Mouse (Mus musculus) midbrain, postnatal 0 days (tissue): ENCODE results near the gene Gstm3. TPM values are rescaled to one million over a fixed set of nuclear protein-coding genes. Genes with fewer than 3 reads are reported as not detected.
"Not testable (repeated sequence)": the region's sequence is repeated elsewhere in the genome, so short reads cannot be mapped to it uniquely, and the experiment has no call there.

Experiments used
- ATAC-seq: fragments of 200-750 bp; cut with Nextera tagmentation; 2 replicates; pipeline ENCODE4 v1.8.0; 2017; ENCODE audit warnings: moderate number of reproducible peaks, mild to moderate bottlenecking, moderate TSS enrichment, moderate library complexity; ENCODE audit not compliant: low FRiP score
- DNase-seq: peaks from one replicate; pipeline ENCODE4 v3.0.0-alpha.2; 2015; ENCODE audit warnings: low spot score
- H3K27ac ChIP-seq: fragments of 300-500 bp; sonication (generic); 2 replicates; pipeline ENCODE4 v1.5.1; 2014; ENCODE audit warnings: low read depth, mild to moderate bottlenecking, low read length, mixed read lengths
- H3K27me3 ChIP-seq: fragments of 300-500 bp; sonication (generic); 2 replicates; pipeline ENCODE4 v1.6.1; 2014; ENCODE audit warnings: low read length, control low read depth, mixed read lengths; ENCODE audit not compliant: insufficient read depth
- H3K36me3 ChIP-seq: fragments of 300-500 bp; sonication (generic); 2 replicates; pipeline ENCODE4 v1.6.1; 2014; ENCODE audit warnings: low read length, control low read depth, mixed read lengths; ENCODE audit not compliant: insufficient read depth
- H3K4me1 ChIP-seq: fragments of 300-500 bp; sonication (generic); 2 replicates; pipeline ENCODE4 v1.6.1; 2014; ENCODE audit warnings: mild to moderate bottlenecking, control low read depth, antibody characterized with exemption, low read length, mixed read lengths; ENCODE audit not compliant: insufficient read depth
- H3K4me2 ChIP-seq: fragments of 300-500 bp; sonication (generic); 2 replicates; pipeline ENCODE4 v1.6.1; 2014; ENCODE audit warnings: low read depth, mild to moderate bottlenecking, low read length, mixed read lengths; ENCODE audit not compliant: poor library complexity, severe bottlenecking
- H3K4me3 ChIP-seq: fragments of 300-500 bp; sonication (generic); 2 replicates; pipeline ENCODE4 v1.5.1; 2014; ENCODE audit warnings: low read depth, mild to moderate bottlenecking, low read length, moderate library complexity
- H3K9ac ChIP-seq: fragments of 300-500 bp; sonication (generic); replicated peaks from 2 replicates; pipeline ENCODE4 v1.6.1; 2014; ENCODE audit warnings: mild to moderate bottlenecking, low read length, moderate library complexity, mixed read lengths; ENCODE audit not compliant: poor library complexity, severe bottlenecking
- H3K9me3 ChIP-seq: fragments of 300-500 bp; sonication (generic); 2 replicates; pipeline ENCODE4 v1.6.1; 2016; ENCODE audit warnings: low read length, control low read depth
- CTCF ChIP-seq: IDR thresholded peaks from 2 replicates; pipeline ENCODE4 v1.5.1; 2016; ENCODE audit warnings: antibody characterized with exemption, mild to moderate bottlenecking
- WGBS: fragments of 180-500 bp; shearing (Covaris S2); extraction: QIAGEN DNeasy Blood & Tissue Kit; methylation state at CpG from one replicate; pipeline ENCODE4 v1.1.7; 2014; 5-methylcytosine and 5-hydroxymethylcytosine counted together
- polyA plus RNA-seq: library from polyadenylated mRNA; unstranded; fragments of >200 nt; fragmentation: Nextera tagmentation; extraction: Ambion mirVana; gene quantifications from 2 replicates; pipeline ENCODE4 v1.2.1, GENCODE M21; 2015
- total RNA-seq: library from RNA; depleted of rRNA; stranded (reverse); fragments of >200 nt; gene quantifications from 2 replicates; pipeline ENCODE4 v1.2.3, GENCODE M21; 2014; rRNA removed

The Gstm3 gene
- total RNA-seq, result not detected in 2 replicates
- not detected in 2 replicates for polyA plus RNA-seq

DNA sequence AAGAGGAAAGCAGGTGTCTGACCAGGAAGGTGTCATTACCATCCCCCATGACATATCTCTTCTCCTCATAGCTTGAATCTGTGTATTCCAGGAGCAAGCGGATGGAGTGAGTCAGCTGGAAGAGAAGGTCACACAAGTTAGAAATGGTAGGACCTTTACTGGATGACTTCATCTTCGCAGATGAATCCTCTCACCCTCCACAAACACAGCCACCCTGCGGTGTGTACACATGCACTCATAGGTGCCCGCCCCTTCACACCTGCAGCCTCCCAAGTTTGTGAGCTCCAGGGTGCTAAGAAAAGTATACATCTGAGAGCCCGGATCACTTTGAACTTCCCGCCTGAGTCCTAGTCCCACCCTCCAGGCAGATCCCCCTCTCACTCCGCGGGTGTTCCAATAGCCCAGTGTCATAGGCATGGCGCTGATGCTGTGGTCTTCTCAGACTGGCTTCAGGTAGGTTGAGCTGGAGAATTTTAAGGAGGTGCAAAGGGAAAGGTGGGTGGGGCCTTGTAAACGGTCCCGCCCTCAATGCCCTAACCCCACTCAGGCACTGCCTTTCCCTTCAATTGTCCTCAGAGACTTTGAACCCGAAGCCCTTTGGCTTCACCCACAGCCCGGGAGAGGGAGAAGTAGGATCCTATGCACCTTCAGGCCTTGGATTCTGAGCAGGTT, at the start of gene Gstm3:
TSS of gene Gstm3 (minus strand) at position 560 of the 672 bp plus-strand sequence.
- no peaks in the 10 kb centered on the region for H3K4me1 ChIP-seq
- H3K4me2 ChIP-seq, result no peak within 1 kb of the TSS
- H3K27ac ChIP-seq, result no peak within 1 kb of the TSS
- no peak within 1 kb of the TSS for H3K9ac ChIP-seq
- no peaks in the 10 kb centered on the region for H3K9me3 ChIP-seq
- no peak for ATAC-seq
- H3K27me3 ChIP-seq, result no peaks in the 10 kb centered on the region
- TF ChIP-seq CTCF, result no peak
- H3K36me3 ChIP-seq, result no peaks in the 10 kb centered on the region; the same call in 1 of the 2 replicates
- DNase-seq, result no peak
- no peak within 1 kb of the TSS for H3K4me3 ChIP-seq
- WGBS, result 73% methylated on average over 13 of the region's 13 CpGs

DNA sequence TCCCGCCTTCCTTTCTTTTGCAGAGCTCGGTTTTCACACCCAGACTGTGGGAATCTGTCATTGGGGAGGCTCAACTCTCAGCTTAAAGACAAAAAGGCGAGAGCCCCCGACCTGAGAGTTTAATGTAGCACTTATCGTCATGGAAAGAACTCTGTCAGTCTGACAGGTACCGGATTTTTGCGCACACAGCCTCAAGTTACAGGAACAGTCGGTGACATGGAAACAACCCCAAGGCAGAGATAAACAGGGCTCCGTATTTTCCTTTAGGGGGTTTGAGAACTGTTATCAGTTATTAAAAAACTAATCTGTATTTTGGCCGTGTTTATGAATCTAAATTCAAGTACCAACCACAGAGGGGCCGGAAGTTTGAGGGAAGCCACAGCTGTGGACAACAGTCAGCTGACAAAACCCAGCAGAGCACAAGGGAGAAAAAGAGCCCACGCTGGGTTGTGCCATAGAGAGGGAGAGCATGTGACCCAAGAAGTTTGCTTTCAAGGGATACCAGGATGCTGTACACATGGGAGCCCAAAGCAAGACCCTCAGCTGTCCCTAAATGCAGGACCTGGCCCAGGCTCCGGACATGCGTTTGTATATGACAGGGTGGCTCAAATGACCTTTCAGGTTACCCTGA, 49.2 kb upstream of the Gstm3 start:
- no peaks in the 10 kb centered on the region; the same call in 1 of the 2 replicates for H3K4me1 ChIP-seq
- no peaks in the 10 kb centered on the region for H3K36me3 ChIP-seq
- H3K27ac ChIP-seq, result peak overlapping the region; percentile 76
- H3K9me3 ChIP-seq, result no peaks in the 10 kb centered on the region
- TF ChIP-seq CTCF, result no peak
- H3K4me3 ChIP-seq, result peak overlapping the region; percentile 41
- no peaks in the 10 kb centered on the region for H3K27me3 ChIP-seq
- peak overlapping the region; percentile 55 for H3K9ac ChIP-seq
- ATAC-seq (no peak), DNase-seq (no peak)
- H3K4me2 ChIP-seq, result peak overlapping the region; percentile 77
- 27% methylated on average over 14 of the region's 14 CpGs for WGBS

DNA sequence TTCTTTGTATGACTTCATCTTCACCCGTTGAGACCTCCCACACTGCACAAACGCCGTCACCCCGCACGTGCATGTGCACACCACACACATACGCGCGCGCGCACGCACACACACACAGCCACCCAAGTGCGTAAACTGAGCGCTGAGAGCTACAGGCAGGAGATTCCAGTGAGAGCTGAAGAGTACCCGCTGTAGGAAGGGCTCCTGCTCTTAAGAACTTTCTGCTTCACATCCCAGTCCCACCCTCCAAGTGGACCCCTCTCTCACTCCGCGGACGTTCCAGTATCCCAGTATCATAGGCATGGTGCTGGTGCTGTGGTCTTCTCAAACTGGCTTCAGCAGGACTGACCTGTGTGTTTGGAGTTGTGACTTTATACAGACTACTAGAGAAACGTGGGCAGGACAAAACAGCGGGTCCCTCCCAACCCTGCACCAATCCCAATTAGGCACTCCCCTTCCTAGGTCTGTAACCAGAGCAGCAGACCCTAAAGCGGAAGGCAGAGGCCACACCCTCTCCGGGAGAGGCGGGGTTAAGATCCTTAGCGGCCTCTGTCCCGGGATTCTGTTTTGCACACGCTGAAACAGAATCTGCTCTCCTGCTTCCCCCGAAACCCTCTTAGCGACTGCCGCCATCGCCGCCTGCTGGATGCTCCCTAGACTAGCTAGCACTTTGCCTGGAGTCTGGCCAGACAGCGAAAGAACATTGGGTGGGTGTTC, 48.5 kb upstream of the Gstm3 start, which contains the start of gene Gstm1:
TSS of gene Gstm1 (minus strand) at position 501 of the 717 bp plus-strand sequence.
- H3K4me3 ChIP-seq, result peak within 1 kb of the TSS; percentile 41
- no peaks in the 10 kb centered on the region; the same call in 1 of the 2 replicates for H3K4me1 ChIP-seq
- peak; percentile 97 for DNase-seq
- H3K27me3 ChIP-seq, result no peaks in the 10 kb centered on the region
- peak within 1 kb of the TSS; percentile 77 for H3K4me2 ChIP-seq
- ATAC-seq, result peak; percentile 91
- H3K36me3 ChIP-seq, result no peaks in the 10 kb centered on the region
- peak within 1 kb of the TSS; percentile 55 for H3K9ac ChIP-seq
- peak; percentile 97 for TF ChIP-seq CTCF
- under 1% methylated on average over 31 of the region's 31 CpGs for WGBS
- no peaks in the 10 kb centered on the region for H3K9me3 ChIP-seq
- H3K27ac ChIP-seq, result peak within 1 kb of the TSS; percentile 76

DNA sequence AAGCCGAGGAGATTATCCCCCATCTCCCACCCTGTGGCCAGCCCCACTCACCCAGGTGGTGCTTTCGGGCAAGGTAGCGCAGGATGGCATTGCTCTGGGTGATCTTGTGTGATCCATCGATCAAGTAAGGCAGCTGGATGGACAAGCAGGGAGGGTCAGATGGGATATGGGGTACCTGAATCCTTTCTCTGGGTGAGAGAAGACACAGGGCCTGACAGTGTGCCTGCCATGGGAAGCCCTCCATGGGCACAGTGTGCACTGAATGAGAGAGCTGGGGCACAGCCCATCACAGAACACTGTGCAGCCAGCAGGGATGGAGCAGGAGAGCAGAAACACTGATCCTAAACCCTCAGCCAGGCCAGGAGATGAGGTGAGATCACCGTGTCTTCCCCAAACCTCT, 47.4 kb upstream of the Gstm3 start:
- DNase-seq, ATAC-seq, H3K36me3 ChIP-seq, H3K4me1 ChIP-seq, H3K9me3 ChIP-seq, H3K27me3 ChIP-seq: not testable (repeated sequence)
- H3K27ac ChIP-seq, result peak overlapping the region; percentile 76; the same call in 1 of the 2 replicates
- H3K4me3 ChIP-seq, result peak overlapping the region; percentile 41; the same call in 1 of the 2 replicates
- peak overlapping the region; percentile 55; the same call in 1 of the 2 replicates for H3K9ac ChIP-seq
- peak overlapping the region; percentile 77 for H3K4me2 ChIP-seq
- 86% methylated on average over 5 of the region's 5 CpGs for WGBS

DNA sequence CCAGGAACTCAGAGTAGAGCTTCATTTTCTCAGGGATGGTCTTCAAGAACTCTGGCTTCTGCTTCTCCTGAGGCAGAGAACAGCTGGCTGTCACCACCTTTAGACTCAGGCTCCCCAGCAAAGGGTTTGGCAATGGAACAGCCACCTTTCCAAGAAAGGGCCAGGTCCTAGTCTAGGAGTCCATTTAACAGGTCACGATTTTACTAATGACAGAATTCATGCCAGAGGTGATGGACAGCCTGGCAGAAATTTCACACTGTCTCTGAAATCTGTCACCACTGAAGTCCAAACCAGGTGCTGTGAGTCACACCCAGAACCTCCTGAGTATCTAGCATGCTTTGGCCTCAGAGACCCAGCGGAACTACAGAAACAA, 45.9 kb upstream of the Gstm3 start:
- Histone ChIP-seq H3K27ac (no peak overlapping the region), H3K36me3 (no peaks in the 10 kb centered on the region), H3K4me1 (no peaks in the 10 kb centered on the region; the same call in 1 of the 2 replicates), H3K4me3 (no peak overlapping the region), H3K9me3 (no peaks in the 10 kb centered on the region), H3K4me2 (no peak overlapping the region), H3K27me3 (no peaks in the 10 kb centered on the region), H3K9ac (no peak overlapping the region)
- TF ChIP-seq CTCF, result no peak
- WGBS, result 91% methylated on average over 2 of the region's 2 CpGs
- DNase-seq (no peak), ATAC-seq (no peak)
